Mouse (Mus musculus) lung, postnatal 14 days (tissue): ENCODE results near the gene Ncapd2.
"Not testable (repeated sequence)": the region's sequence is repeated elsewhere in the genome, so short reads cannot be mapped to it uniquely, and the experiment has no call there.

Experiments used
- DNase-seq: peaks from one replicate; pipeline ENCODE4 v3.0.0; 2021

The Ncapd2 gene

GRCm38 (mm10) chr6:125164672-125165327 is 26.7 kb downstream of the Ncapd2 start:
- DNase-seq = peak; percentile 55

- no peak for DNase-seq
Measured at GRCm38 (mm10) chr6:125163801-125164657, 27.5 kb downstream of the Ncapd2 start.

DNA sequence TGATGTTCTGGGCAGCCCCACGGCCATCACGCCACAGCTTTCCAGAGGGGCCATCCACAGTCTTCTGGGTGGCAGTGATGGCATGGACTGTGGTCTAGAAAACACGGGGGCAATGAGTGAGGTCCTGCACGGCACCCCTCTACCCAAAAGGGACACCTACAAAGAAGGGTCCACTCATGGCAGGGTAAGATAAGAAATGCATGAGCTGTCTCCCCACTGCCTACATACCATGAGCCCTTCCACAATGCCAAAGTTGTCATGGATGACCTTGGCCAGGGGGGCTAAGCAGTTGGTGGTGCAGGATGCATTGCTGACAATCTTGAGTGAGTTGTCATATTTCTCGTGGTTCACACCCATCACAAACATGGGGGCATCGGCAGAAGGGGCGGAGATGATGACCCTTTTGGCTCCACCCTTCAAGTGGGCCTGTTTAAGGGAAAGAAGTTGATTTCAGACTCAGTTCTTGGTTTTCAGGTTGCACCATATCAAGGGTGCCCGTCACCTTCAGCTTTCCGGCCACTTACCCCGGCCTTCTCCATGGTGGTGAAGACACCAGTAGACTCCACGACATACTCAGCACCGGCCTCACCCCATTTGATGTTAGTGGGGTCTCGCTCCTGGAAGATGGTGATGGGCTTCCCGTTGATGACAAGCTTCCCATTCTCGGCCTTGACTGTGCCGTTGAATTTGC is 28.7 kb downstream of the Ncapd2 start:
- not testable (repeated sequence) for DNase-seq

DNA sequence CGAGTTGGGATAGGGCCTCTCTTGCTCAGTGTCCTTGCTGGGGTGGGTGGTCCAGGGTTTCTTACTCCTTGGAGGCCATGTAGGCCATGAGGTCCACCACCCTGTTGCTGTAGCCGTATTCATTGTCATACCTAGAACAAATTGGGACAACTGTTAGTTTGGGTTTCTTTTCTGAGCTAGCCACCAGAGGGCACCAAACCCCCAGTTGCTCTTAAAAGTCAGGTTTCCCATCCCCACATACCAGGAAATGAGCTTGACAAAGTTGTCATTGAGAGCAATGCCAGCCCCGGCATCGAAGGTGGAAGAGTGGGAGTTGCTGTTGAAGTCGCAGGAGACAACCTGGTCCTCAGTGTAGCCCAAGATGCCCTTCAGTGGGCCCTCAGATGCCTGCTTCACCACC is 29.5 kb downstream of the Ncapd2 start:
- peak; percentile 82 for DNase-seq

- peak; percentile 69 for DNase-seq
Measured at GRCm38 (mm10) chr6:125160854-125161760, 30.4 kb downstream of the Ncapd2 start.

GRCm38 (mm10) chr6:125160558-125160853 is 31.0 kb downstream of the Ncapd2 start:
- DNase-seq = no peak

GRCm38 (mm10) chr6:125159773-125160557 is 31.5 kb downstream of the Ncapd2 start:
- no peak for DNase-seq

DNA sequence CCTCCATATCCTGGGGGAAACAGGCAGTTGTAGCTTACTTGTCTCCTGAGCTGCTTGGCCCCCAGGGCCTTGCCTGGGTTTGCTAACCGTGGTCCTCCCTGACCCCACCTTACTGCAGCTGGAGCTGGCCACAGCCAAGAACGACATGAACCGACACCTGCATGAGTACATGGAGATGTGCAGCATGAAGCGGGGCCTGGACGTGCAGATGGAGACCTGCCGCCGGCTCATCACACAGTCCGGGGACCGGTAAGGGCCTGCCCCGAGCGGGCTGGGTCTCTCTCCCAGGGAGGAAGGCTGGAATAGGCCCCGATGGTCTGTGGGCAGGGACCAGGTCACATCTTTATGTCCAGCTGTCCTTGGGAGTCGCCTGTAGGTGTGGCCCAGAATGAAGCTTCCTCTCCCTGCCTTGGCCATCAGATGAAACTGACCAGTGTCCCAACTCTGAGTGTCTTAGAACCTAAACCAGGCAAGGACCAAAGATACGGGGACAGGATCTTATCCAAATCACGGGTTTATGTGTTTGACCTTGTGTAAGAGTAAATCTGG is 32.5 kb downstream of the Ncapd2 start:
- DNase-seq = no peak

DNA sequence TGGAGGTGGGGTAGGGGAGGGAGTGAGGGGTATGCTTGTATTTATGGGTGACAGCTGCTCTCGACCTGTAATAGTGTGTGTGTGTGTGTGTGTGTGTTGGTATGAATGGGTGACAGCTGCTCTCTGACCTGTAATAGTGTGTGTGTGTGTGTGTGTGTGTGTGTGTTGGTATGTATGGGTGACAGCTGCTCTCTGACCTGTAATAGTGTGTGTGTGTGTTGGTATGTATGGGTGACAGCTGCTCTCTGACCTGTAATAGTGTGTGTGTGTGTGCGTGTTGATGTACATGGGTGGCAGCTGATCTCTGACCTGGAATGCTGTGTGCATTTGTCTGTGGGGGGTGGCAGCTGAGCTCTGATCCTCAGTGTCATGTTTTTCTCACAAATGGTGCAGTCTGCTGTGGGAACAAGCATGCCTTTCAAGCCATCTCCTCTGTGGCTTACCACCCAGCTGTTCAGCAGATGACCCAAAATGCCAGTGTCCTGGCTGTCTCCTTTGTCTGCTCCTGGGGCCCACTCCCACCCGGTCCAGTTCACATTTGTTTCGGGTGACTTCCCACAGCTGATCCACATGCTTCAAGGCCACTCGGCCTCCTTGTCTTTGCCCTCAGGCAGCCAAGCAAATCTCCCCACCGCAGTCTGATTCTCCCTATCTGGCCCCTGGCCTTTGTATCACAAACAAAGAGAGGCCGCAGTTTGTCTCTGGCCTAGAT is 34.4 kb downstream of the Ncapd2 start:
- no peak for DNase-seq

GRCm38 (mm10) chr6:125156491-125156890 is 35.0 kb downstream of the Ncapd2 start:
- DNase-seq = no peak

- no peak for DNase-seq
Measured at GRCm38 (mm10) chr6:125155262-125155661, 36.2 kb downstream of the Ncapd2 start.

- DNase-seq = no peak
Measured at GRCm38 (mm10) chr6:125154550-125154949, 37.0 kb downstream of the Ncapd2 start.

DNA sequence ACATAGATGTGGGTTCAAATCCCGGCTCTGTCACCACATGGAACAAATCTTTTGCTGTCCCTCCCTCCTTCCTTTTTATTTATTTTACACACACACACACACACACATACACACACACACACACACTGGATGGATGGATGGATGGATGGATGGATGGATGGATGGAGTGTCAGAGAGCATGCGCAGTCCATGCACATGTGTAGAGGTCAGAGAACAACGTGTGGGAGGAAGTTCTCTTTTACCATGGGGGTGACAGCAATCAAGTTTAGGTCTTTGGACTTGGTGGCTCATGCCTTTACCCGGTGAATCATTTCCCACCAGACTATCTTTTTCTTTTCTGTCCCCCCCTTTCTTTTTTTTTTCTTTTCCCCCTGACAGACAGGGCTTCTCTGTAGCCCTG is 37.8 kb downstream of the Ncapd2 start:
- no peak for DNase-seq

DNA sequence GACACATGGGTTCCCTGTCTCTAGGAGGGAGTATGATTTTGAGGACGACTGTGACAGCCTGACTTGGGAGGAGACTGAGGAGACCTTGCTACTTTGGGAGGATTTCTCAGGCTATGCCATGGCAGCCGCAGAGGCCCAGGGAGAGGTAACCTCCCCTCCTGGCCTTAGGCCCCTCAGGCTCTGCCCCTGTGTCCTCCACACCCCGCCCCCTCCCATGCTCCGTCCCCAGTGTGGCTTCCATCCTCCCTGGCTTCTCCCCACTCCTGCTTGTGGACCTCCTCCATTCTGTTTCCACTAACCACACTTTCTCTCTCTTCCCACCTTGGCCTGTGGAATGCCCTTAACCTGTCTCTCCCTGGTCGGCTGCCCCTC is 38.5 kb downstream of the Ncapd2 start:
- no peak for DNase-seq

- DNase-seq = no peak
Measured at GRCm38 (mm10) chr6:125152212-125153017, 39.1 kb downstream of the Ncapd2 start.

DNA sequence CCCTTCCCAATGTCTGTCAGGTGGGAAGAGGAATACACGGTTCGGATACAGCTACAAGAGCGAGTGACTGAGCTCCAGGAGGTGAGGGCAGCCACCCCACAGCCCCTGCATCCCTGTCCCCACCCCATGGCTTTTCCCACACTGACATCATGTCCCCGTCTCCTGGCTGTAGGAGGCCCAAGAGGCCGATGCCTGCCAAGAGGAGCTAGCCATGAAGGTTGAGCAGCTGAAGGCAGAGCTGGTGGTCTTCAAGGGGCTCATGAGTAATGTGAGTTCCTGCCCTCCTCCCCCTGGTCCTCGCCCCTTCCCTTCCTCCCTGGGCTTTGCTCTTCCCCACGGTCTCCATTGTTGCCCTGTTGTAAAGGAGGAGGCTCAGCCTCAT is 41.9 kb downstream of the Ncapd2 start:
- no peak for DNase-seq

DNA sequence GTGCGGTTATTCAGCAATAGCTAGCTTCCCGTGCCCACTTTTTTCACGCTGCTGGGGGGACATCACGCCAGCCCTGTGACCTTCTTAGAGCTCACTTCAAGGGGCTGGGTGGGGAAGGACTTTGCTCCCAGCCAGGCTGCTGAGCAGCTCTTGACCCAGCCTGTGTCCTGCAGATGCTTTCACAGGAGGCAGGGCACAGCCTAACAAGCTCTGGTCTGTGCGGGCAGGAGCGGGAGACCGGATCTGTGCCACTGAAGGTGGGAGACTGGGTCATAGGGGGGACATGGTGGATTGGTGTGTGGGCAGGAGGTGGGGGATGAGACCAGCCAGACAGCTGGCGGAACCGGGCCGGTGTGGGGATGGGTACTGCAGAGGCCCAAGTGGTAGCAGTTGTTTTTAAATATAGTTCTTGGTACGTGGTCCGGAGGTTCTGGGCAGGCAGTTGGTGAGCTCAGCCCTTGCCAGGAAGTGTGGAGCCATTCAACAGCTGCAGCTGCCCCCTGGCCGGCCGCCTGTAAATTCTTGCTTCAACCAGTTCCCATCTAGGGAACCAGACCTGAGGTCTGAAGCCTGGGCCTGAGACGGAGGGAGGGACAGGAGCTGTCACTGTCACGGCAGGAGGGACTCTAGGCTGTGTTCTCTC is 42.5 kb downstream of the Ncapd2 start:
- DNase-seq = no peak

GRCm38 (mm10) chr6:125148251-125148925 is 43.1 kb downstream of the Ncapd2 start:
- no peak for DNase-seq

- no peak for DNase-seq
Measured at GRCm38 (mm10) chr6:125147329-125147728, 44.2 kb downstream of the Ncapd2 start.
